Mouse (Mus musculus) cortical plate, adult 2 months (tissue): ENCODE results near the gene Xk.
"Not testable (repeated sequence)": the region's sequence is repeated elsewhere in the genome, so short reads cannot be mapped to it uniquely, and the experiment has no call there.

ENCODE experiments used
- CTCF ChIP-seq: fragments of 200-500 bp; IDR thresholded peaks from 2 replicates; pipeline ENCODE4 v1.5.1; 2011; ENCODE audit warnings: mild to moderate bottlenecking, control low read depth, low read length; ENCODE audit not compliant: insufficient read depth; ENCODE audit errors: extremely low read depth
- POLR2A ChIP-seq: fragments of 200-500 bp; IDR thresholded peaks from 2 replicates; pipeline ENCODE4 v1.6.1; 2011; ENCODE audit warnings: mild to moderate bottlenecking, low read length, control low read depth; ENCODE audit not compliant: insufficient read depth; ENCODE audit errors: extremely low read depth

DNA sequence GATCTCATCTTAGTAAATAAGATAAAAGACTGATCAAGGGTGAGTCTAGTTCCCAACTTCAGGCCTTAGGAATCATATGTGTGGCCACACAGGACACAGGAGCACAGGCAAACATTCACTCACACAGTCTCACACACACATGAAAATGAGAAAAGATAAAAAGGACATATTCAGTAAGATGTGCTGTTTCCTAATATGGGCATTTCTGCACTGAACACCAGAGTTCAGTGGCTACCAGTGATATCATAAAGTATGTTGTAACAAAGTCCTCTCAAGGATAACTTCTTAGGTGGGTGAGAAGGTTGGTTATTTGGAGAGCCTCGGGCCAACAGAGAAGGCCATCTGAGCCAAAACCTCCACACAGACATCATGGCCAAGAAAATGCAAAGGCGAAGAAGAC, 77.8 kb downstream of the Xk start, which contains the start of gene H2al1k:
- not testable (repeated sequence) for TF ChIP-seq POLR2A, CTCF
